Mouse (Mus musculus) heart, embryonic 14.5 days (tissue): ENCODE measurements around the gene Pfpl. TPM values are rescaled to one million over a fixed set of nuclear protein-coding genes. Genes with fewer than 3 reads are reported as not detected.

ENCODE experiments used
- ATAC-seq: fragments of 200-750 bp; cut with Nextera tagmentation; 2 replicates; pipeline ENCODE4 v1.8.0; 2017; ENCODE audit warnings: low read depth, moderate TSS enrichment; ENCODE audit not compliant: insufficient number of reproducible peaks, insufficient read depth, low FRiP score
- H3K27ac ChIP-seq, 2 experiments: fragments of 200-500 bp in 1 of 2; fragments of 300-500 bp in 1 of 2; sonication (generic) in 1 of 2; replicated peaks in 1 of 2; 2 replicates each; pipeline ENCODE4 v1.5.1; 2012 to 2014; ENCODE audit warnings: low read depth in 2 of 2, low read length in 2 of 2, control low read depth in 1 of 2, mild to moderate bottlenecking in 1 of 2, mixed read lengths in 1 of 2; ENCODE audit not compliant: control insufficient read depth in 1 of 2, insufficient read depth in 1 of 2
- H3K27me3 ChIP-seq: fragments of 300-500 bp; sonication (generic); 2 replicates; pipeline ENCODE4 v1.6.1; 2014; ENCODE audit warnings: mild to moderate bottlenecking, low read length, control low read depth; ENCODE audit not compliant: control insufficient read depth, insufficient read depth
- H3K36me3 ChIP-seq: fragments of 300-500 bp; sonication (generic); 2 replicates; pipeline ENCODE4 v1.6.1; 2014; ENCODE audit warnings: mild to moderate bottlenecking, control low read depth, low read length, mixed read lengths; ENCODE audit not compliant: control insufficient read depth, insufficient read depth
- H3K4me1 ChIP-seq, 2 experiments: fragments of 200-500 bp in 1 of 2; fragments of 300-500 bp in 1 of 2; sonication (generic) in 1 of 2; 2 replicates each; pipeline ENCODE4 v1.6.1; 2012 to 2014; ENCODE audit warnings: low read length in 2 of 2, control low read depth in 1 of 2, mixed read lengths in 1 of 2; ENCODE audit not compliant: control insufficient read depth in 2 of 2, insufficient read depth in 2 of 2
- H3K4me2 ChIP-seq: fragments of 300-500 bp; sonication (generic); 2 replicates; pipeline ENCODE4 v1.6.1; 2014; ENCODE audit warnings: mild to moderate bottlenecking, low read length
- H3K4me3 ChIP-seq, 2 experiments: fragments of 200-500 bp in 1 of 2; fragments of 300-500 bp in 1 of 2; sonication (generic) in 1 of 2; 2 replicates each; pipeline ENCODE4 v1.5.1; 2012 to 2014; ENCODE audit warnings: low read length in 2 of 2, mild to moderate bottlenecking in 2 of 2, control low read depth in 1 of 2, low read depth in 1 of 2, moderate library complexity in 1 of 2; ENCODE audit not compliant: control insufficient read depth in 1 of 2, insufficient read depth in 1 of 2
- H3K9ac ChIP-seq: fragments of 300-500 bp; sonication (generic); 2 replicates; pipeline ENCODE4 v1.6.1; 2014; ENCODE audit warnings: mild to moderate bottlenecking, low read length
- H3K9me3 ChIP-seq: fragments of 300-500 bp; sonication (generic); 2 replicates; pipeline ENCODE4 v1.6.1; 2016; ENCODE audit warnings: low read length, control low read depth; ENCODE audit not compliant: control insufficient read depth
- WGBS: fragments of 180-500 bp; shearing (Covaris S2); extraction: QIAGEN DNeasy Blood & Tissue Kit; methylation state at CpG from one replicate; pipeline ENCODE4 v1.1.7; 2014; 5-methylcytosine and 5-hydroxymethylcytosine counted together
- polyA plus RNA-seq: library from polyadenylated mRNA; unstranded; fragments of >200 nt; fragmentation: Nextera tagmentation; extraction: Ambion mirVana; gene quantifications from 2 replicates; pipeline ENCODE4 v1.2.1, GENCODE M21; 2014

The Pfpl gene
- polyA plus RNA-seq, 1 experiment from 2014 or later, result not detected

GRCm38 (mm10) chr19:12457401-12458066, 29.8 kb downstream of the Pfpl start:
- H3K27me3 ChIP-seq, result no peaks in the 10 kb centered on the region
- H3K4me1 ChIP-seq, result no peaks in the 10 kb centered on the region
- H3K4me3 ChIP-seq, result no peak overlapping the region
- no peak overlapping the region for H3K27ac ChIP-seq
- H3K9ac ChIP-seq, result no peak overlapping the region
- H3K4me2 ChIP-seq, result no peak overlapping the region
- no peak for ATAC-seq
- no peaks in the 10 kb centered on the region for H3K9me3 ChIP-seq
- H3K36me3 ChIP-seq, result no peaks in the 10 kb centered on the region
- WGBS, result 77% methylated on average over 12 of the region's 12 CpGs

GRCm38 (mm10) chr19:12459516-12459915, 31.8 kb downstream of the Pfpl start:
- H3K27ac ChIP-seq, result no peak overlapping the region
- no peak overlapping the region for H3K4me2 ChIP-seq
- H3K4me1 ChIP-seq, result peaks cover 6 to 11% of the 10 kb centered on the region in 2 experiments; a peak in 3 of 4 replicates
- H3K9me3 ChIP-seq, result no peaks in the 10 kb centered on the region
- H3K4me3 ChIP-seq, result no peak overlapping the region
- WGBS, result 70% methylated on average over 4 of the region's 4 CpGs
- H3K27me3 ChIP-seq, result no peaks in the 10 kb centered on the region
- H3K9ac ChIP-seq, result no peak overlapping the region
- H3K36me3 ChIP-seq, result no peaks in the 10 kb centered on the region
- ATAC-seq, result no peak

GRCm38 (mm10) chr19:12460282-12461249, 32.9 kb downstream of the Pfpl start, which contains the start of gene Mpeg1:
TSS of gene Mpeg1 (plus strand) at chr19:12460779.
- 79% methylated on average over 11 of the region's 11 CpGs for WGBS
- Histone ChIP-seq H3K27ac (no peak within 1 kb of the TSS), H3K4me2 (no peak within 1 kb of the TSS), H3K27me3 (no peaks in the 10 kb centered on the region), H3K4me3 (no peak within 1 kb of the TSS), H3K36me3 (no peaks in the 10 kb centered on the region), H3K9ac (no peak within 1 kb of the TSS), H3K4me1 (peaks cover 6 to 11% of the 10 kb centered on the region in 2 experiments; a peak in 3 of 4 replicates), H3K9me3 (no peaks in the 10 kb centered on the region)
- no peak for ATAC-seq

GRCm38 (mm10) chr19:12462851-12463721, 35.4 kb downstream of the Pfpl start:
- Histone ChIP-seq H3K9ac (no peak overlapping the region), H3K36me3 (no peaks in the 10 kb centered on the region), H3K4me1 (peaks cover 6 to 11% of the 10 kb centered on the region in 2 experiments; a peak in 3 of 4 replicates), H3K4me3 (no peak overlapping the region), H3K9me3 (no peaks in the 10 kb centered on the region), H3K27ac (no peak overlapping the region), H3K27me3 (no peaks in the 10 kb centered on the region), H3K4me2 (no peak overlapping the region)
- no peak for ATAC-seq
- WGBS, result 58% methylated on average over 7 of the region's 7 CpGs

- Histone ChIP-seq H3K4me2 (no peak overlapping the region), H3K9me3 (no peaks in the 10 kb centered on the region), H3K36me3 (no peaks in the 10 kb centered on the region), H3K4me1 (peaks cover 6 to 11% of the 10 kb centered on the region in 2 experiments; a peak in 3 of 4 replicates), H3K27me3 (no peaks in the 10 kb centered on the region), H3K9ac (no peak overlapping the region), H3K4me3 (no peak overlapping the region), H3K27ac (no peak overlapping the region)
- WGBS, result 0% methylated on average over 1 of the region's 1 CpGs
- no peak for ATAC-seq
Observed at GRCm38 (mm10) chr19:12463722-12464035, 36.0 kb downstream of the Pfpl start.

- no peaks in the 10 kb centered on the region for H3K36me3 ChIP-seq
- H3K9ac ChIP-seq, result no peak overlapping the region
- no peak overlapping the region for H3K27ac ChIP-seq
- H3K27me3 ChIP-seq, result no peaks in the 10 kb centered on the region
- 70% methylated on average over 5 of the region's 5 CpGs for WGBS
- no peak overlapping the region for H3K4me2 ChIP-seq
- no peaks in the 10 kb centered on the region for H3K9me3 ChIP-seq
- H3K4me3 ChIP-seq, result no peak overlapping the region
- no peak for ATAC-seq
- H3K4me1 ChIP-seq, result peaks cover 6 to 11% of the 10 kb centered on the region in 2 experiments; a peak in 3 of 4 replicates
Observed at GRCm38 (mm10) chr19:12464127-12464526, 36.4 kb downstream of the Pfpl start.

GRCm38 (mm10) chr19:12464674-12465073, 37.0 kb downstream of the Pfpl start:
- no peaks in the 10 kb centered on the region for H3K36me3 ChIP-seq
- WGBS, result 71% methylated on average over 4 of the region's 4 CpGs
- H3K4me3 ChIP-seq, result no peak overlapping the region
- no peak overlapping the region for H3K27ac ChIP-seq
- no peak overlapping the region for H3K9ac ChIP-seq
- H3K27me3 ChIP-seq, result no peaks in the 10 kb centered on the region
- no peaks in the 10 kb centered on the region for H3K9me3 ChIP-seq
- H3K4me2 ChIP-seq, result no peak overlapping the region
- ATAC-seq, result no peak
- peaks cover 6 to 11% of the 10 kb centered on the region in 2 experiments; a peak in 3 of 4 replicates for H3K4me1 ChIP-seq
